16 mouse cellular contexts compared by ENCODE assay signal in the genomic region with DNA sequence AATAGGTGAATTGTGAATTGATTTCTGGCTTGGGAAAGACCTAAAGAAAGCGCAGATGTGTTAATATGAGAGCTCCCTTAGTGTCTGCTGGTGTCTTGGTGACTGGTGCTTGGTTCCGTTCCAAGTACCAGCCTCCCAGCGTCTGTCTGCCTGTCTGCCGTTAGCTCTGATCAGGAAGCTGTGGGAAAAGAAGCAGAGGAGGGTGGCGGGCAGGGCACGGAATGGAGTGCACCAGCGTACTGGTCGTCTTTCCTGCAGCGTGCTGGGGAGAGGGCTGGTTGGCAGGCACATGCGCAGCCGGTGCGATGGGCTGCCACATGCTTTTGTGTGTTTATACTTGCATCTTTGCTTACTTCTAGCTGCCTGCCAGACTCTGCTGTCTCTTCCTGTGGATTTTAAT. TPM values are rescaled to one million over a fixed set of nuclear protein-coding genes. Genes with fewer than 3 reads are reported as not detected.
A peak's percentile ranks its signal among the peaks of the same experiment; 100 is the strongest.
DNase-seq lines count a peak whose midpoint lies in the region; ATAC-seq and TF ChIP-seq lines count a peak whose summit lies in the region.
"Had no signal": no experiment of that assay in that cellular context is flagged by ENCODE, and none has a peak within 500 bp of the region (broad histone marks: within the 10 kb centered on the region; RNA-seq: fewer than 3 reads in every experiment).

No protein-coding gene starts in this region.

- no peaks in the 10 kb centered on the region for H3K4me1 ChIP-seq in lung, postnatal 0 days (ENCODE audit: insufficient read depth, low read depth, low read length)
- no peaks in the 10 kb centered on the region for H3K4me1 ChIP-seq in forebrain, postnatal 0 days (ENCODE audit: insufficient read depth)
- H3K4me1 ChIP-seq: heart, embryonic 12.5 days; hindbrain, embryonic 12.5 days; liver, embryonic 15.5 days had no signal

- peak; percentile 45 for ATAC-seq in lung, postnatal 0 days
- peak; percentile 77 for ATAC-seq in forebrain, postnatal 0 days
- ATAC-seq: intestine, postnatal 0 days had no signal

- H3K36me3 ChIP-seq in lung, postnatal 0 days (ENCODE audit: insufficient read depth, low read length): 0 out of 2 replicates have a peak, but pooled peaks cover 7% of the 10 kb centered on the region
- H3K36me3 ChIP-seq in forebrain, postnatal 0 days (ENCODE audit: insufficient read depth): no peaks in the 10 kb centered on the region

- TF ChIP-seq CTCF in lung, postnatal 0 days (IDR thresholded peaks at IDR 0.05): no peak
- no peak for TF ChIP-seq CTCF in forebrain, postnatal 0 days (IDR thresholded peaks at IDR 0.05; ENCODE audit: low read depth)

- H3K4me2 ChIP-seq in lung, postnatal 0 days (replicated peaks; ENCODE audit: low read depth, low read length): no peak overlapping the region
- peak overlapping the region; percentile 33 for H3K4me2 ChIP-seq in forebrain, postnatal 0 days (ENCODE audit: low read depth)
- H3K4me2 ChIP-seq: heart, embryonic 12.5 days; hindbrain, embryonic 12.5 days; liver, embryonic 15.5 days had no signal

- no peak overlapping the region for H3K27ac ChIP-seq in lung, postnatal 0 days (ENCODE audit: low read length)
- H3K27ac ChIP-seq in forebrain, postnatal 0 days (ENCODE audit: low read depth, low read length): no peak overlapping the region
- H3K27ac ChIP-seq: hindbrain, embryonic 12.5 days; liver, embryonic 15.5 days had no signal

- WGBS in lung, postnatal 0 days: 69% methylated on average over 12 of the region's 12 CpGs
- WGBS in forebrain, postnatal 0 days: 66% methylated on average over 12 of the region's 12 CpGs

- H3K9ac ChIP-seq in lung, postnatal 0 days (replicated peaks; ENCODE audit: low read depth): no peak overlapping the region
- H3K9ac ChIP-seq in forebrain, postnatal 0 days: no peak overlapping the region
- H3K9ac ChIP-seq: heart, embryonic 12.5 days; hindbrain, embryonic 12.5 days; liver, embryonic 15.5 days had no signal

- H3K9me3 ChIP-seq in lung, postnatal 0 days (ENCODE audit: low read length): no peaks in the 10 kb centered on the region
- H3K9me3 ChIP-seq in forebrain, postnatal 0 days (ENCODE audit: low read length): no peaks in the 10 kb centered on the region
- H3K9me3 ChIP-seq: heart, embryonic 12.5 days; hindbrain, embryonic 12.5 days; liver, embryonic 15.5 days had no signal

- DNase-seq in cerebellum, postnatal 36 days: peak; percentile 5 to 9
- no peak for DNase-seq in cerebellum, adult 9-10 months
- DNase-seq in lung, postnatal 0 days (ENCODE audit: low spot score): no peak
- DNase-seq in lung, postnatal 25 days (ENCODE audit: low spot score): no peak
- DNase-seq in forebrain, postnatal 0 days: peak; percentile 42
- DNase-seq in right cerebral cortex, postnatal 10 days (ENCODE audit: low spot score in 2 of 2): peak; percentile 37 to 48
- no peak for DNase-seq in adrenal gland, postnatal 25 days
- DNase-seq in embryo, embryonic 9.5 days (ENCODE audit: extremely low spot score): no peak
- DNase-seq: B cell, adult 2 months; gastrocnemius, postnatal 10 days; kidney, postnatal 14 days; left cerebral cortex, postnatal 4 days had no signal

- no peaks in the 10 kb centered on the region for H3K27me3 ChIP-seq in lung, postnatal 0 days (replicated peaks; ENCODE audit: insufficient read depth, low read length)
- H3K27me3 ChIP-seq in forebrain, postnatal 0 days (ENCODE audit: insufficient read depth, low read length): no peaks in the 10 kb centered on the region
- H3K27me3 ChIP-seq: heart, embryonic 12.5 days; hindbrain, embryonic 12.5 days; liver, embryonic 15.5 days had no signal

- no peak for TF ChIP-seq EP300 in lung, postnatal 0 days (IDR thresholded peaks at IDR 0.05)

- H3K4me3 ChIP-seq in lung, postnatal 0 days (ENCODE audit: low read depth, low read length): no peak overlapping the region
- 0 out of 2 replicates have a peak overlapping the region, but pooled peaks have one; percentile 9 for H3K4me3 ChIP-seq in forebrain, postnatal 0 days (ENCODE audit: low read depth, low read length)
- H3K4me3 ChIP-seq: heart, embryonic 12.5 days; hindbrain, embryonic 12.5 days; liver, embryonic 15.5 days had no signal

RNA-seq across cellular contexts. Expression of a gene that starts 14.6 kb away (rescaled TPM):
- 8.3 and 10.3 TPM in 2 replicates for polyA plus RNA-seq in lung, postnatal 0 days (2015; fragmentation: Nextera tagmentation; extraction: Ambion mirVana)
- total RNA-seq in forebrain, postnatal 0 days (2014; rRNA removed): 3.7 and 4.2 TPM in 2 replicates
- polyA plus RNA-seq in forebrain, postnatal 0 days (2015; fragmentation: Nextera tagmentation; extraction: Ambion mirVana): 4.4 and 7.0 TPM in 2 replicates
- total RNA-seq in adrenal gland, postnatal 25 days (2021): 4.5 and 6.6 TPM in 2 replicates

RNA-seq across cellular contexts. Expression of a gene that starts 14.7 kb away (rescaled TPM):
- polyA plus RNA-seq in lung, postnatal 0 days (2015; fragmentation: Nextera tagmentation; extraction: Ambion mirVana): 45.0 and 53.0 TPM in 2 replicates
- 131 and 133 TPM in 2 replicates for total RNA-seq in forebrain, postnatal 0 days (2014; rRNA removed)
- 104 and 114 TPM in 2 replicates for polyA plus RNA-seq in forebrain, postnatal 0 days (2015; fragmentation: Nextera tagmentation; extraction: Ambion mirVana)
- total RNA-seq in adrenal gland, postnatal 25 days (2021): 31.1 and 35.6 TPM in 2 replicates

RNA-seq across cellular contexts. Expression of a gene that starts 38.6 kb away (rescaled TPM):
- polyA plus RNA-seq in lung, postnatal 0 days (2015; fragmentation: Nextera tagmentation; extraction: Ambion mirVana): 11.2 and 11.6 TPM in 2 replicates
- total RNA-seq in forebrain, postnatal 0 days (2014; rRNA removed): 18.8 and 20.6 TPM in 2 replicates
- polyA plus RNA-seq in forebrain, postnatal 0 days (2015; fragmentation: Nextera tagmentation; extraction: Ambion mirVana): 9.3 and 12.6 TPM in 2 replicates
- 10.8 and 13.8 TPM in 2 replicates for total RNA-seq in adrenal gland, postnatal 25 days (2021)

RNA-seq across cellular contexts. Expression of a gene that starts 39.0 kb away (rescaled TPM):
- 8.2 and 9.3 TPM in 2 replicates for polyA plus RNA-seq in lung, postnatal 0 days (2015; fragmentation: Nextera tagmentation; extraction: Ambion mirVana)
- 25.3 and 28.0 TPM in 2 replicates for total RNA-seq in forebrain, postnatal 0 days (2014; rRNA removed)
- 22.5 and 26.3 TPM in 2 replicates for polyA plus RNA-seq in forebrain, postnatal 0 days (2015; fragmentation: Nextera tagmentation; extraction: Ambion mirVana)
- 21.2 and 24.9 TPM in 2 replicates for total RNA-seq in adrenal gland, postnatal 25 days (2021)

Comparison
In these comparisons a context has a peak if more than half of its experiments do, and no peak if none do; other contexts are left out.
1. DNase-seq: peak in cerebellum, postnatal 36 days (2 of 2), forebrain, postnatal 0 days (single experiment) and right cerebral cortex, postnatal 10 days (2 of 2); none in cerebellum, adult 9-10 months (single experiment), lung, postnatal 0 days (single experiment), lung, postnatal 25 days (single experiment), adrenal gland, postnatal 25 days (single experiment) and embryo, embryonic 9.5 days (single experiment).